Mouse (Mus musculus): Measurements from ENCODE around the gene Map6. TPM values are rescaled to one million over a fixed set of nuclear protein-coding genes. Genes with fewer than 3 reads are reported as not detected.

Gene Map6
- total and polyA plus RNA-seq, 3 experiments = 3.3 to 4.3 (median 3.5) TPM

GRCm38 (mm10) chr7:99358371-99358770, 91.1 kb downstream of the Map6 start:
- WGBS = 85% methylated on average over 8 of the region's 8 CpGs
- TF ChIP-seq CTCF (IDR thresholded peaks at IDR 0.05) (no peak), EP300 (IDR thresholded peaks at IDR 0.05; ENCODE audit: insufficient read depth, low read depth, low read length) (no peak), POLR2A (IDR thresholded peaks at IDR 0.05; ENCODE audit: insufficient read depth, low read depth, low read length) (no peak)
- H3K27ac ChIP-seq = no peak overlapping the region
- no peak for DNase-seq
- no peaks in the 10 kb centered on the region for H3K79me2 ChIP-seq (replicated peaks; ENCODE audit: control insufficient read depth, insufficient read depth, low read length)
- H3K36me3 ChIP-seq (ENCODE audit: control insufficient read depth, insufficient read depth, low read length) = no peaks in the 10 kb centered on the region
- H3K4me3 ChIP-seq = no peak overlapping the region
- intact Hi-C loops (cut with DNase I) = no loop called here
- peaks cover 29% of the 10 kb centered on the region for H3K4me1 ChIP-seq (ENCODE audit: control insufficient read depth, insufficient read depth, low read length)
- H3K27me3 ChIP-seq (ENCODE audit: control insufficient read depth, insufficient read depth, low read length) = no peaks in the 10 kb centered on the region
- no peak overlapping the region for H3K9ac ChIP-seq (ENCODE audit: low read depth, low read length)

DNA sequence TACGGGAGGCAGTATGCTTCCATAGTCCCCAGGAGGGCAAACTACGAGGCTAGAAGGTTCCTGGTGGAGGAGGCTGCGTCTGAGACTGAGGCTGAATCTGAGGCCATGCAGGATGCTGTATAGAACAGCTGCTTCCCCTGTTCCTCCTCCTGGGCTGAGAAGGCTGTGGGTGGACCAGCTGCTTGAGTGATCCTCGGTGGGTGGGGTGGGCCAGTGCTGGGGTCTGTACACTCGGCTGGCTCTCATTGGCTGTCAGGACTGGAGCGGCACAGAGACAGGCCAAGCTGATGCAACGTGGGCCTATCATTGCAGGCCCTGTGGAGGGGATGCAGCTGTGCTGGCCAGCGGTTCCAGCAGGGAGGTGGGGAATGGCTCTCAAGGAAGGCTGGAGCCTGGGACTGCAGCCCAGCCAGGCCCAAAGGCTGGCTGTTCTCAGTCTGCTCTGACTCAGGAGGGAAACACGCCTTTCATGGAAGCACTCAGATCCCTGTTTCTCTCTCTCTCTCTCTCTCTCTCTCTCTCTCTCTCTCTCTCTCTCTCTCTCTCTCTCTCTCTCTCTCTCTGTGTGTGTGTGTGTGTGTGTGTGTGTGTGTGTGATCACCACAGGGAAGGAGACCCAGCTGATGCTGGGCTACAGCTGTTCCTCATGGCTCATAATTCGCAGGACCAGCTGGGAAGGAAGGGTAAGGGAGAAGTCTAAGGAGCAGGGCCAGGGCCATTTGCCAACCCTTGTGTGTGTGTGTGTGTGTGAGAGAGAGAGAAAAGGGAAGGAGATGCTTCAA, 93.0 kb downstream of the Map6 start:
- TF ChIP-seq CTCF (IDR thresholded peaks at IDR 0.05) = no peak
- peak; percentile 7; the same call in 1 of the 2 replicates for TF ChIP-seq EP300 (IDR thresholded peaks at IDR 0.05; ENCODE audit: insufficient read depth, low read depth, low read length)
- TF ChIP-seq POLR2A (IDR thresholded peaks at IDR 0.05; ENCODE audit: insufficient read depth, low read depth, low read length) = peak; percentile 77
- peak overlapping the region; percentile 84 for H3K27ac ChIP-seq
- 16% methylated on average over 10 of the region's 10 CpGs for WGBS
- H3K9ac ChIP-seq (ENCODE audit: low read depth, low read length) = peak overlapping the region; percentile 38
- no peaks in the 10 kb centered on the region for H3K79me2 ChIP-seq (replicated peaks; ENCODE audit: control insufficient read depth, insufficient read depth, low read length)
- no peaks in the 10 kb centered on the region for H3K36me3 ChIP-seq (ENCODE audit: control insufficient read depth, insufficient read depth, low read length)
- peaks cover 30% of the 10 kb centered on the region for H3K4me1 ChIP-seq (ENCODE audit: control insufficient read depth, insufficient read depth, low read length)
- intact Hi-C loops (cut with DNase I) = no loop called here
- H3K27me3 ChIP-seq (ENCODE audit: control insufficient read depth, insufficient read depth, low read length) = no peaks in the 10 kb centered on the region
- DNase-seq = peak; percentile 84 to 92
- H3K4me3 ChIP-seq = no peak overlapping the region

DNA sequence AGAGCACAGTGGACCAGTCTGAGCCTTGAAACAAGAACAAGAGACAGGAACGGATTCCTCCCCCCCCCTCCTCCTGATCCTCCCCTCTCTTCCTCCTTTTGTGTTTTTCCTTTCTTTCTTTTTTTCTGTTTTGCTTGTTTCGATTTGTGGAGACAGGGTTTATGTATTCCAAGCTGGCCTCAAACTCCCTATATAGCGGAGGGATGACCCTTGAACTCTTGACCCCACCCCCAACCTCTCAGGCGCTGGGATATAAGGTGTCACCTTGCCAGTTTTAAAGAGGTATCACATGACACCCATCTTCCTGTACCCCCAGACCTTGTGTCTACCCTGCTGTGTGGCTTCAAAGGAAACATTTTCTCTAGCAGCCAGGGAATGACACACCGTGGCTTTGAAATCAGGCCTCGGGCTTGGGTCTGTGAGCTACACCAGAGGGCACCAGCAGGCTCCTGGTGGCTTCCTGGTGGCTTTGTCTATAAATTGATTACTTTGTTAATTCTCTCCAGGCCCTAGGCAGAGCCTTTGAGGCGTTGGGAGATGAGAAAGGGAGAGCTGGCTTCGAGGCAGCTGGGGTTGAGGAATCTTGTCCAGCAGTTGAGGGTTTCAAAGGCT, 93.7 kb downstream of the Map6 start:
- Histone ChIP-seq H3K79me2 (replicated peaks; ENCODE audit: control insufficient read depth, insufficient read depth, low read length) (no peaks in the 10 kb centered on the region), H3K9ac (ENCODE audit: low read depth, low read length) (no peak overlapping the region), H3K27ac (peak overlapping the region; percentile 53), H3K36me3 (ENCODE audit: control insufficient read depth, insufficient read depth, low read length) (no peaks in the 10 kb centered on the region), H3K4me3 (no peak overlapping the region), H3K27me3 (ENCODE audit: control insufficient read depth, insufficient read depth, low read length) (no peaks in the 10 kb centered on the region), H3K4me1 (ENCODE audit: control insufficient read depth, insufficient read depth, low read length) (peaks cover 25% of the 10 kb centered on the region)
- TF ChIP-seq EP300 (IDR thresholded peaks at IDR 0.05; ENCODE audit: insufficient read depth, low read depth, low read length) (no peak), POLR2A (IDR thresholded peaks at IDR 0.05; ENCODE audit: insufficient read depth, low read depth, low read length) (no peak), CTCF (IDR thresholded peaks at IDR 0.05) (no peak)
- 47% methylated on average over 8 of the region's 8 CpGs for WGBS
- intact Hi-C loops (cut with DNase I) = loop anchor here (1.0 kb wide), 1 partner anchor 20 kb away; the partner anchor contains the start of gene Gdpd5
- DNase-seq = no peak

- 92% methylated on average over 2 of the region's 2 CpGs for WGBS
- no peak for TF ChIP-seq EP300 (IDR thresholded peaks at IDR 0.05; ENCODE audit: insufficient read depth, low read depth, low read length)
- H3K4me3 ChIP-seq = no peak overlapping the region
- H3K9ac ChIP-seq (ENCODE audit: low read depth, low read length) = no peak overlapping the region
- intact Hi-C loops (cut with DNase I) = loop anchor here (2.0 kb wide), 1 partner anchor 13 kb away; no protein-coding TSS in a partner anchor
- H3K79me2 ChIP-seq (replicated peaks; ENCODE audit: control insufficient read depth, insufficient read depth, low read length) = no peaks in the 10 kb centered on the region
- H3K36me3 ChIP-seq (ENCODE audit: control insufficient read depth, insufficient read depth, low read length) = no peaks in the 10 kb centered on the region
- no peak overlapping the region for H3K27ac ChIP-seq
- no peaks in the 10 kb centered on the region for H3K27me3 ChIP-seq (ENCODE audit: control insufficient read depth, insufficient read depth, low read length)
- DNase-seq = no peak
- H3K4me1 ChIP-seq (ENCODE audit: control insufficient read depth, insufficient read depth, low read length) = peaks cover 14% of the 10 kb centered on the region
Measured at GRCm38 (mm10) chr7:99362137-99362536, 94.9 kb downstream of the Map6 start.

DNA sequence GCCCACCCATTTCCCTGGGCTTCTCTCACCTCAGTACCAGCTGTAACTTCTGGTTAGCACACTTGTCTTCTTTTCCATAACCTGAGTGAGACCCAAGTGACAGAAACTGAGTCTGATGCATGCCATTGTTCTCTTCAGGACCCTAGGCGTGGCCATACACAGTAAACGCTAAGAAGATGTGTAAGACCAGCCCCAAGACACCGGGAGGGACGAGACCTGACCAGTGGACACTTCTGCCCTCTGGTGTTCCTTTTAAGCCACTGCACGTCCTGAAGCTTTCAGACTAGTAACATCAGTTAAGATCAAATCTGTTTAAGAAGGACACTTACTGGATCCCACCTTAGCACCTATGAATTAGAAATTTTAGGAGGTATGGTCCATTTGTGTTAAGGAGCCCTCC, 97.8 kb downstream of the Map6 start:
- H3K4me1 ChIP-seq (ENCODE audit: control insufficient read depth, insufficient read depth, low read length) = peaks cover 6% of the 10 kb centered on the region
- intact Hi-C loops (cut with DNase I) = loop anchor here (1.0 kb wide), 1 partner anchor 32 kb away; no protein-coding TSS in a partner anchor
- H3K9ac ChIP-seq (ENCODE audit: low read depth, low read length) = no peak overlapping the region
- no peak overlapping the region for H3K27ac ChIP-seq
- H3K36me3 ChIP-seq (ENCODE audit: control insufficient read depth, insufficient read depth, low read length) = no peaks in the 10 kb centered on the region
- H3K27me3 ChIP-seq (ENCODE audit: control insufficient read depth, insufficient read depth, low read length) = no peaks in the 10 kb centered on the region
- no peak overlapping the region for H3K4me3 ChIP-seq
- WGBS = under 1% methylated on average over 5 of the region's 5 CpGs
- TF ChIP-seq CTCF (IDR thresholded peaks at IDR 0.05) = no peak
- TF ChIP-seq POLR2A (IDR thresholded peaks at IDR 0.05; ENCODE audit: insufficient read depth, low read depth, low read length) = no peak
- peak; percentile 94 for TF ChIP-seq EP300 (IDR thresholded peaks at IDR 0.05; ENCODE audit: insufficient read depth, low read depth, low read length)
- H3K79me2 ChIP-seq (replicated peaks; ENCODE audit: control insufficient read depth, insufficient read depth, low read length) = no peaks in the 10 kb centered on the region
- DNase-seq = peak; percentile 66 to 72

DNA sequence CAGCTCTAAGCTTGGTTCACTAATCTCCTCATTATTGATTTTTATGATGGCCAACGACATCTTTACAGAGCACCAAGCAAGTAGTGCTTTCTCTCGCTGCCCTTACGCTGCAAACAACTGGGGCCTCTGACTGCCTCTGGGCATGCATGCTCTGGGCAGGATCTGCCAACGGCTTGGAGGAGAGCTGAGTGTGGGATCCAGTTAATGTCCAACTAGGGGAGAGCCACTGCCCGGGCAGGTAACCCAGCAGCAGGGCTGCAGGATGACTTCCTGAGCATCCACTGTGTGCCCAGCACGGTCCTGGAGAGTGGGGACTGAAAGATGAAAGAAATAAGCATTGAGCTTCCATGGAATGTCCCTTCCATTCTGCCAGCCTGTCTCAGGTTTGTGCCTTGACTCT, 99.5 kb downstream of the Map6 start:
- TF ChIP-seq POLR2A (IDR thresholded peaks at IDR 0.05; ENCODE audit: insufficient read depth, low read depth, low read length) (no peak), CTCF (IDR thresholded peaks at IDR 0.05) (no peak), EP300 (IDR thresholded peaks at IDR 0.05; ENCODE audit: insufficient read depth, low read depth, low read length) (no peak)
- Histone ChIP-seq H3K36me3 (ENCODE audit: control insufficient read depth, insufficient read depth, low read length) (no peaks in the 10 kb centered on the region), H3K4me1 (ENCODE audit: control insufficient read depth, insufficient read depth, low read length) (peaks cover 1% of the 10 kb centered on the region; the same call in 1 of the 2 replicates), H3K9ac (ENCODE audit: low read depth, low read length) (no peak overlapping the region), H3K27ac (no peak overlapping the region), H3K79me2 (replicated peaks; ENCODE audit: control insufficient read depth, insufficient read depth, low read length) (no peaks in the 10 kb centered on the region), H3K27me3 (ENCODE audit: control insufficient read depth, insufficient read depth, low read length) (no peaks in the 10 kb centered on the region), H3K4me3 (no peak overlapping the region)
- intact Hi-C loops (cut with DNase I) = no loop called here
- 77% methylated on average over 6 of the region's 6 CpGs for WGBS
- DNase-seq = no peak
